Mouse (Mus musculus) Patski (cell line): ENCODE measurements around the gene Mdk. TPM values are rescaled to one million over a fixed set of nuclear protein-coding genes. Genes with fewer than 3 reads are reported as not detected.

Source experiments
- ATAC-seq: fragments of 100-300 bp; one replicate; pipeline ENCODE4 v1.8.0; 2021
- CTCF ChIA-PET: fragments of 350-600 bp; sonication (Branson Sonifier 250); formaldehyde crosslinking; loops from one replicate; lab custom pipeline; 2022; ENCODE audit warnings: inconsistent platforms; lab: Charles Lee
- POLR2A ChIA-PET: fragments of 350-600 bp; sonication (Branson Sonifier 250); formaldehyde crosslinking; loops from one replicate; lab custom pipeline; 2022; ENCODE audit warnings: antibody characterized with exemption, inconsistent platforms; lab: Charles Lee
- DNase-seq: peaks from one replicate; pipeline ENCODE4 v3.0.0-alpha.2; 2011; ENCODE audit warnings: low read depth, low spot score
- H3K27me3 ChIP-seq: fragments of 371-371 bp; one replicate; pipeline ENCODE4 v1.5.1; 2021
- CTCF ChIP-seq: fragments of 100-300 bp; IDR thresholded peaks from one replicate; pipeline ENCODE4 v1.5.1; 2021
- in situ Hi-C: fragments of 300-500 bp; cut with MboI; formaldehyde crosslinking; loops from 3 replicates; pipeline ENCODE4 v1.11.1; 2018; ENCODE audit warnings: low pct_unique_long_range_greater_than_20kb, mixed read lengths
- polyA plus RNA-seq: library from polyadenylated mRNA; unstranded; gene quantifications from one replicate; pipeline ENCODE4 v1.2.3, GENCODE M21; 2021

Gene Mdk
- polyA plus RNA-seq, 1 experiment from 2014 or later, result 0.13 TPM

GRCm38 (mm10) chr2:91913328-91914110 lies 18.6 kb downstream of the Mdk start:
- in situ Hi-C loops, result no loop called here
- TF ChIP-seq CTCF, result no peak
- ChIA-PET CTCF (no interaction called here), POLR2A (no interaction called here)
- H3K27me3 ChIP-seq, result no peaks in the 10 kb centered on the region
- no peak for DNase-seq
- no peak for ATAC-seq

DNA sequence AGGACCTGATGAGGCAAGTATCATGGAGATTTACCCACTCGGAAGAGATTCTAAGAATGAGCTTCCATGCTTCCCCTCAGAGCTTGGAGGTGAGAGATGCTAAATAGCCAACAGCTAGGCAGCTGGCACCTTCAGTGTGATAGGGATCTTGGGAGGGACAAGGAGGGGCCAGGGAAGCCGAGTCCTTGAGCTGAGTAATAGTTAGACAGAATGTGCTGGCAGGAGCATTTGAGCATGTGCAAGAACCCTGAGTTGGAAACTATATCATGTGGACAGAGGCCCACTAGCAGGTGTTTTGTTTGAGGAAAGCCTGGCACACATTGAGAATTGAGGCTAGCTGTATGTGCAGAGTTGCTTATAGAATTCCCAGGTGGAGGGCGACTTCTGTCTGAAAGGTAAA lies 19.5 kb downstream of the Mdk start:
- ATAC-seq (no peak), DNase-seq (no peak)
- H3K27me3 ChIP-seq, result no peaks in the 10 kb centered on the region
- no peak for TF ChIP-seq CTCF
- ChIA-PET POLR2A (interaction anchor here (0.7 kb wide), 1 partner anchor 97 kb away, joined by 3 read pairs; no protein-coding TSS in a partner anchor), CTCF (interaction anchor here (1.2 kb wide), 1 partner anchor 13 kb away, joined by 3 read pairs; no protein-coding TSS in a partner anchor)
- in situ Hi-C loops, result no loop called here

- DNase-seq (no peak), ATAC-seq (no peak)
- in situ Hi-C loops, result no loop called here
- H3K27me3 ChIP-seq, result no peaks in the 10 kb centered on the region
- ChIA-PET POLR2A (no interaction called here), CTCF (interaction anchor here (1.0 kb wide), 1 partner anchor 10 kb away, joined by 4 read pairs; no protein-coding TSS in a partner anchor)
- no peak for TF ChIP-seq CTCF
These were observed 26.0 kb downstream of the Mdk start for GRCm38 (mm10) chr2:91906141-91906540.

GRCm38 (mm10) chr2:91904618-91905307 lies 27.3 kb downstream of the Mdk start:
- H3K27me3 ChIP-seq, result no peaks in the 10 kb centered on the region
- in situ Hi-C loops, result no loop called here
- no peak for DNase-seq
- POLR2A ChIA-PET, result interaction anchor here (0.6 kb wide), 1 partner anchor 34 kb away, joined by 3 read pairs; no protein-coding TSS in a partner anchor
- ATAC-seq, result no peak
- CTCF ChIA-PET, result no interaction called here
- no peak for TF ChIP-seq CTCF

DNA sequence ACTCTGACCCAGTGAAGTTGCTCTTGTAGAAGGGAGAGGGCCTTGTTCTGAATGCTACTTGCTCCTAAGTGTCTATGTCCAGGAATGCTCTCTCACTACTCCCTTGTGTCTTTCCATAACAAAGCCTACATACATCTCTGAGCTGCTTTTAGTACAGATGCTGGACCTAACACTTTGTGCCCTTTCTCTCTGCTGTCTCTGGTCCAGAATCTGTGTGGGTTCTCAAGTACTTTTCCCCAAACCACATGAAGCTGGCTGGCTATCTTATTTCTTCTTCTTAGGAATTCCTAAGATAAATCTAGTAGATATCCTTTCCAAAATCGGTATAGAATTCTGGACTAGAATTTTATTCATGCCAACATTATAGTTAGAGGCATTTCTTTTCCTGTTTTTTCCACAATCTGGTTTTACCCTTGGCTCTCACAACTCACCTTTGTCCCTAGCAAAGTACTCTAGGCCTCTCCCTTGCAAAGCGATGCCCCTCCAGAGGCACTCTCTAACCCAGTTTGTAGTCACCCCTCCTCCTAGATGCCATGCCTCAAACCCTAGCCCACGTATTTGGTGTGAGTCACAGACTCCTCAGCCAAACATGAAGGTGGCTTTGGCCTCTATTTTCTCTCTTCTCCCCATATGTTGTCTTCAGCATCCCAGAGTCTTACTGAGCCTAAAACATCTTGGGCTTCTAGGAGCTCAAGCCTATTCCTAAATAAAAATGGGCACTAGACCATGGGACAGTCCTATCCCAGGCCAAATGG lies 28.7 kb downstream of the Mdk start:
- no peaks in the 10 kb centered on the region for H3K27me3 ChIP-seq
- POLR2A ChIA-PET, result no interaction called here
- ATAC-seq (no peak), DNase-seq (no peak)
- in situ Hi-C loops, result no loop called here
- CTCF ChIA-PET, result no interaction called here
- no peak for TF ChIP-seq CTCF

DNA sequence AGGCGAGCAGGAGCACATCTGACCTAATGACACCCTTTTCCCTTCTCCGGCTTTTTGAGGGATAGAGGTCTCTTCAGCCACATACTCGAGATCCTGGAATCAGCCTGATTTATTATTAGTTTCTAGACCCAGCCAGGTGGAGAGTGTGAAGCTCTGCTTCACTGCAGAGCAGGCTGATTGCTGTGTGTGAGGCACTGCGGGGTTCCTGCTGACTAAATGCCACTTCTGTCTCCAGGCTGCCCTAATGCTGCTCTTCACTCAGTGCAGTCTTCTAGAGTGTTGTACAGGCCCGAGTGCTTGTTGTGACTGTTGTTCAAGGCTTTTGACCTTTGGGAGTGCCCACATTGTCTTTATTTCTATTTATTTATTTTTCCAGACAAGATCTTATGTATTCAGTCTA lies 29.8 kb downstream of the Mdk start:
- ChIA-PET CTCF (no interaction called here), POLR2A (no interaction called here)
- in situ Hi-C loops, result no loop called here
- no peak for DNase-seq
- TF ChIP-seq CTCF, result no peak
- ATAC-seq, result no peak
- H3K27me3 ChIP-seq, result no peaks in the 10 kb centered on the region

- CTCF ChIA-PET, result interaction anchor here (1.1 to 1.7 kb wide), 2 partner anchors 12 to 19 kb away, joined by 3 read pairs; no protein-coding TSS in a partner anchor
These were observed 31.7 kb downstream of the Mdk start for GRCm38 (mm10) chr2:91900431-91900830.

DNA sequence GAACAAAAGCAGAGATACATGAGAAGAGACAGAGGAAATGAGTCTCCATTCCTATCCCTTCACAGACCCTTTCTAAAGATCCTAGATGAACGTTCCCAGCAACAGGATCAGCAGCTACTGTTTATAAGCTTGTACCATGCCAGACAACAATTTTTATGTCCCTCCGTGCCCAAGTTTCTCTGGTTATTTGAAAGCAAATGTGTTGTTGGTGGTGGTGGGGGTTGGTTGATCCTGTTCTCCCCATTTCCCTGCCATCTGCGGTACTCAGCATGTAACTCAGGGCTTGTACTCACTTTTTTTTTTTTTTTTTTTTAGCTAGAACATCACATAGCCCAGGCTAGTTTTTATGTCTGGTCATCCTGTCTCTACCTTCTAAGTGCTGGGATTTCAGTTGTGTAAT lies 33.0 kb downstream of the Mdk start:
- in situ Hi-C loops, result no loop called here
- no peak for ATAC-seq
- POLR2A ChIA-PET, result interaction anchor here (0.6 kb wide), 1 partner anchor 20 kb away, joined by 3 read pairs; no protein-coding TSS in a partner anchor
- DNase-seq, result no peak
- TF ChIP-seq CTCF, result no peak
- CTCF ChIA-PET, result interaction anchor here (1.3 to 1.7 kb wide), 2 partner anchors 13 to 19 kb away, joined by 3 to 5 read pairs; no protein-coding TSS in a partner anchor
- no peaks in the 10 kb centered on the region for H3K27me3 ChIP-seq

More at GRCm38 (mm10) chr2:91900431-91900830, 31.7 kb downstream of the Mdk start:
- in situ Hi-C loops, result no loop called here
- DNase-seq (no peak), ATAC-seq (no peak)
- H3K27me3 ChIP-seq, result no peaks in the 10 kb centered on the region
- POLR2A ChIA-PET, result no interaction called here
- no peak for TF ChIP-seq CTCF

GRCm38 (mm10) chr2:91897968-91898367 lies 34.1 kb downstream of the Mdk start:
- CTCF ChIA-PET, result no interaction called here
- H3K27me3 ChIP-seq, result no peaks in the 10 kb centered on the region
- ATAC-seq, result no peak

GRCm38 (mm10) chr2:91895401-91895800 lies 36.7 kb downstream of the Mdk start:
- no peak for ATAC-seq

More at GRCm38 (mm10) chr2:91897968-91898367, 34.1 kb downstream of the Mdk start:
- no peak for TF ChIP-seq CTCF
- POLR2A ChIA-PET, result no interaction called here
- DNase-seq, result no peak
- in situ Hi-C loops, result no loop called here

More at GRCm38 (mm10) chr2:91895401-91895800, 36.7 kb downstream of the Mdk start:
- H3K27me3 ChIP-seq, result no peaks in the 10 kb centered on the region
- in situ Hi-C loops, result no loop called here
- ChIA-PET CTCF (no interaction called here), POLR2A (interaction anchor here (0.7 kb wide), 1 partner anchor 76 kb away, joined by 3 read pairs; no protein-coding TSS in a partner anchor)
- no peak for DNase-seq
- TF ChIP-seq CTCF, result no peak
